Mouse (Mus musculus) heart, embryonic 12.5 days (tissue): Measurements from ENCODE around the gene Hps6. TPM values are rescaled to one million over a fixed set of nuclear protein-coding genes. Genes with fewer than 3 reads are reported as not detected.
A peak's percentile ranks its signal among the peaks of the same experiment; 100 is the strongest.

Experiments
- ATAC-seq: fragments of 200-750 bp; cut with Nextera tagmentation; 2 replicates; pipeline ENCODE4 v1.8.0; 2017; ENCODE audit warnings: moderate TSS enrichment, moderate library complexity; ENCODE audit not compliant: insufficient number of reproducible peaks, low FRiP score
- H3K27ac ChIP-seq: fragments of 300-500 bp; sonication (generic); 2 replicates; pipeline ENCODE4 v1.5.1; 2016; ENCODE audit warnings: mild to moderate bottlenecking, moderate library complexity; ENCODE audit not compliant: poor library complexity, severe bottlenecking
- H3K27me3 ChIP-seq: fragments of 300-500 bp; sonication (generic); replicated peaks from 2 replicates; pipeline ENCODE4 v1.6.1; 2016; ENCODE audit warnings: mild to moderate bottlenecking, moderate library complexity
- H3K36me3 ChIP-seq: fragments of 300-500 bp; sonication (generic); 2 replicates; pipeline ENCODE4 v1.6.1; 2016; ENCODE audit warnings: mild to moderate bottlenecking, moderate library complexity
- H3K4me1 ChIP-seq: fragments of 300-500 bp; sonication (generic); replicated peaks from 2 replicates; pipeline ENCODE4 v1.6.1; 2016; ENCODE audit warnings: mild to moderate bottlenecking
- H3K4me2 ChIP-seq: fragments of 300-500 bp; sonication (generic); 2 replicates; pipeline ENCODE4 v1.6.1; 2016; ENCODE audit warnings: mild to moderate bottlenecking, moderate library complexity
- H3K4me3 ChIP-seq: fragments of 300-500 bp; sonication (generic); 2 replicates; pipeline ENCODE4 v1.5.1; 2016; ENCODE audit warnings: mild to moderate bottlenecking
- H3K9ac ChIP-seq: fragments of 300-500 bp; sonication (generic); 2 replicates; pipeline ENCODE4 v1.6.1; 2016; ENCODE audit warnings: mild to moderate bottlenecking, moderate library complexity
- H3K9me3 ChIP-seq: fragments of 300-500 bp; sonication (generic); replicated peaks from 2 replicates; pipeline ENCODE4 v1.6.1; 2016; ENCODE audit warnings: mild to moderate bottlenecking, moderate library complexity
- WGBS: fragments of 180-500 bp; shearing (Covaris S2); methylation state at CpG from one replicate; pipeline ENCODE4 v1.1.7; 2016; 5-methylcytosine and 5-hydroxymethylcytosine counted together
- polyA plus RNA-seq: library from polyadenylated mRNA; unstranded; fragments of >200 nt; fragmentation: Nextera tagmentation; extraction: Ambion mirVana; gene quantifications from 2 replicates; pipeline ENCODE4 v1.2.1, GENCODE M21; 2016

Hps6 gene
- polyA plus RNA-seq, 1 experiment from 2014 or later = 6.6 TPM

GRCm38 (mm10) chr19:46030196-46030983, 27.1 kb downstream of the Hps6 start:
- no peak overlapping the region for H3K27ac ChIP-seq
- H3K36me3 ChIP-seq = peaks cover 56% of the 10 kb centered on the region
- 88% methylated on average over 10 of the region's 10 CpGs for WGBS

GRCm38 (mm10) chr19:46031689-46032432, 28.6 kb downstream of the Hps6 start:
- ATAC-seq = no peak

More at GRCm38 (mm10) chr19:46030196-46030983, 27.1 kb downstream of the Hps6 start:
- no peak for ATAC-seq
- no peak overlapping the region for H3K4me2 ChIP-seq
- peaks cover 7% of the 10 kb centered on the region for H3K9me3 ChIP-seq
- H3K9ac ChIP-seq = no peak overlapping the region
- no peak overlapping the region for H3K4me3 ChIP-seq
- H3K27me3 ChIP-seq = no peaks in the 10 kb centered on the region
- peaks cover 15% of the 10 kb centered on the region for H3K4me1 ChIP-seq

GRCm38 (mm10) chr19:46032731-46033510, 29.6 kb downstream of the Hps6 start:
- Histone ChIP-seq H3K9me3 (peaks cover 7% of the 10 kb centered on the region), H3K4me2 (no peak overlapping the region), H3K27me3 (no peaks in the 10 kb centered on the region), H3K9ac (no peak overlapping the region), H3K4me3 (no peak overlapping the region), H3K36me3 (peaks cover 71% of the 10 kb centered on the region), H3K27ac (no peak overlapping the region), H3K4me1 (peaks cover 23% of the 10 kb centered on the region)
- ATAC-seq = no peak
- WGBS = 88% methylated on average over 26 of the region's 26 CpGs

More at GRCm38 (mm10) chr19:46031689-46032432, 28.6 kb downstream of the Hps6 start:
- Histone ChIP-seq H3K4me3 (no peak overlapping the region), H3K4me2 (no peak overlapping the region), H3K9ac (no peak overlapping the region), H3K27me3 (no peaks in the 10 kb centered on the region), H3K4me1 (peaks cover 17% of the 10 kb centered on the region), H3K27ac (no peak overlapping the region), H3K9me3 (peaks cover 7% of the 10 kb centered on the region), H3K36me3 (peaks cover 70% of the 10 kb centered on the region)
- WGBS = 77% methylated on average over 9 of the region's 9 CpGs

- H3K36me3 ChIP-seq = peaks cover 71% of the 10 kb centered on the region
- H3K9ac ChIP-seq = no peak overlapping the region
- peaks cover 7% of the 10 kb centered on the region for H3K9me3 ChIP-seq
- 96% methylated on average over 11 of the region's 11 CpGs for WGBS
- no peak overlapping the region for H3K4me2 ChIP-seq
- no peak overlapping the region for H3K4me3 ChIP-seq
- ATAC-seq = no peak
- peaks cover 32% of the 10 kb centered on the region for H3K4me1 ChIP-seq
- no peaks in the 10 kb centered on the region for H3K27me3 ChIP-seq
- no peak overlapping the region for H3K27ac ChIP-seq
These were observed 30.6 kb downstream of the Hps6 start for GRCm38 (mm10) chr19:46033911-46034310.

- WGBS = 88% methylated on average over 13 of the region's 13 CpGs
- 0 out of 2 replicates have a peak overlapping the region, but pooled peaks have one; percentile 98 for H3K27ac ChIP-seq
- H3K4me1 ChIP-seq = peaks cover 43% of the 10 kb centered on the region
- H3K4me3 ChIP-seq = no peak overlapping the region
- no peak for ATAC-seq
- H3K9me3 ChIP-seq = no peaks in the 10 kb centered on the region
- no peaks in the 10 kb centered on the region for H3K27me3 ChIP-seq
- no peak overlapping the region for H3K9ac ChIP-seq
- H3K36me3 ChIP-seq = peaks cover 58% of the 10 kb centered on the region
- H3K4me2 ChIP-seq = no peak overlapping the region
These were observed 32.7 kb downstream of the Hps6 start for GRCm38 (mm10) chr19:46035971-46036370.

- H3K27ac ChIP-seq = peak overlapping the region; percentile 98; the same call in 1 of the 2 replicates
- peak overlapping the region; percentile 87 for H3K4me3 ChIP-seq
- H3K9ac ChIP-seq = peak overlapping the region; percentile 97
- no peaks in the 10 kb centered on the region for H3K27me3 ChIP-seq
- H3K36me3 ChIP-seq = peaks cover 53% of the 10 kb centered on the region
- peak overlapping the region; percentile 93 for H3K4me2 ChIP-seq
- H3K9me3 ChIP-seq = no peaks in the 10 kb centered on the region
- H3K4me1 ChIP-seq = peaks cover 50% of the 10 kb centered on the region
- WGBS = 68% methylated on average over 13 of the region's 13 CpGs
- no peak for ATAC-seq
These were observed 33.4 kb downstream of the Hps6 start for GRCm38 (mm10) chr19:46036477-46037242.

GRCm38 (mm10) chr19:46037243-46037924, 34.1 kb downstream of the Hps6 start:
- Histone ChIP-seq H3K27me3 (no peaks in the 10 kb centered on the region), H3K9me3 (no peaks in the 10 kb centered on the region), H3K9ac (peak overlapping the region; percentile 97), H3K27ac (peak overlapping the region; percentile 98), H3K36me3 (peaks cover 45% of the 10 kb centered on the region), H3K4me1 (peaks cover 57% of the 10 kb centered on the region), H3K4me2 (peak overlapping the region; percentile 93), H3K4me3 (peak overlapping the region; percentile 87)
- ATAC-seq = no peak
- WGBS = 7% methylated on average over 6 of the region's 6 CpGs

- no peaks in the 10 kb centered on the region for H3K27me3 ChIP-seq
- peak overlapping the region; percentile 98 for H3K27ac ChIP-seq
- 20% methylated on average over 13 of the region's 13 CpGs for WGBS
- peak overlapping the region; percentile 97 for H3K9ac ChIP-seq
- peaks cover 38% of the 10 kb centered on the region for H3K36me3 ChIP-seq
- peak overlapping the region; percentile 93 for H3K4me2 ChIP-seq
- peak overlapping the region; percentile 87 for H3K4me3 ChIP-seq
- no peaks in the 10 kb centered on the region for H3K9me3 ChIP-seq
- ATAC-seq = no peak; the same call in 1 of the 2 replicates
- peaks cover 65% of the 10 kb centered on the region for H3K4me1 ChIP-seq
These were observed 34.9 kb downstream of the Hps6 start for GRCm38 (mm10) chr19:46037925-46038850.

GRCm38 (mm10) chr19:46038851-46039260, 35.5 kb downstream of the Hps6 start:
- H3K36me3 ChIP-seq = peaks cover 33% of the 10 kb centered on the region
- peak overlapping the region; percentile 93 for H3K4me2 ChIP-seq
- H3K9me3 ChIP-seq = no peaks in the 10 kb centered on the region
- 0% methylated on average over 17 of the region's 17 CpGs for WGBS
- H3K9ac ChIP-seq = peak overlapping the region; percentile 97
- H3K27ac ChIP-seq = peak overlapping the region; percentile 98
- peak; percentile 22; the same call in 1 of the 2 replicates for ATAC-seq
- H3K27me3 ChIP-seq = no peaks in the 10 kb centered on the region
- peak overlapping the region; percentile 87 for H3K4me3 ChIP-seq
- peaks cover 72% of the 10 kb centered on the region for H3K4me1 ChIP-seq
